In genomic region chr9:54068032-54068649, GRCm38 (mm10) we compare ENCODE assay signal across 8 mouse cellular contexts. TPM values are rescaled to one million over a fixed set of nuclear protein-coding genes. Genes with fewer than 3 reads are reported as not detected.
DNase-seq lines count a peak whose midpoint lies in the region; ATAC-seq lines count a peak whose summit lies in the region.

Gene Tnfaip8l3, minus strand, starts transcription at chr9:54068388.

- peaks cover 37% of the 10 kb centered on the region for H3K27me3 ChIP-seq in forebrain, embryonic 12.5 days
- peaks cover 35% of the 10 kb centered on the region for H3K27me3 ChIP-seq in hindbrain, embryonic 12.5 days
- peaks cover 12% of the 10 kb centered on the region; the same call in 1 of the 2 replicates for H3K27me3 ChIP-seq in stomach, embryonic 14.5 days (ENCODE audit: control insufficient read depth, insufficient read depth, low read length)

- H3K4me2 ChIP-seq in forebrain, embryonic 12.5 days: peak within 1 kb of the TSS; percentile 99
- peak within 1 kb of the TSS; percentile 100 for H3K4me2 ChIP-seq in hindbrain, embryonic 12.5 days (replicated peaks)
- H3K4me2 ChIP-seq in stomach, embryonic 14.5 days (replicated peaks; ENCODE audit: low read depth, low read length): peak within 1 kb of the TSS; percentile 96

- peak within 1 kb of the TSS; percentile 57 for H3K4me3 ChIP-seq in forebrain, embryonic 12.5 days (replicated peaks)
- peak within 1 kb of the TSS; percentile 60 for H3K4me3 ChIP-seq in hindbrain, embryonic 12.5 days
- peak within 1 kb of the TSS; percentile 37 for H3K4me3 ChIP-seq in macrophage (ENCODE audit: inconsistent target)
- H3K4me3 ChIP-seq in stomach, embryonic 14.5 days (ENCODE audit: low read depth, low read length): peak within 1 kb of the TSS; percentile 47

- H3K9me3 ChIP-seq in forebrain, embryonic 12.5 days: no peaks in the 10 kb centered on the region
- no peaks in the 10 kb centered on the region for H3K9me3 ChIP-seq in hindbrain, embryonic 12.5 days (replicated peaks)
- no peaks in the 10 kb centered on the region for H3K9me3 ChIP-seq in stomach, embryonic 14.5 days (ENCODE audit: control insufficient read depth, low read depth, low read length)

- under 1% methylated on average over 35 of the region's 35 CpGs for WGBS in forebrain, embryonic 12.5 days
- under 1% methylated on average over 33 of the region's 35 CpGs for WGBS in hindbrain, embryonic 12.5 days
- WGBS in macrophage (ENCODE audit: missing documents): 4% methylated on average over 27 of the region's 35 CpGs
- WGBS in stomach, embryonic 14.5 days: 0% methylated on average over 33 of the region's 35 CpGs

- H3K4me1 ChIP-seq in forebrain, embryonic 12.5 days: peaks cover 18% of the 10 kb centered on the region
- peaks cover 15% of the 10 kb centered on the region for H3K4me1 ChIP-seq in hindbrain, embryonic 12.5 days
- H3K4me1 ChIP-seq in stomach, embryonic 14.5 days (ENCODE audit: control insufficient read depth, insufficient read depth, low read length): no peaks in the 10 kb centered on the region; the same call in 1 of the 2 replicates

- no peaks in the 10 kb centered on the region for H3K79me2 ChIP-seq in macrophage (ENCODE audit: inconsistent target)

- peak; percentile 23 to 40 for DNase-seq in urinary bladder, adult 18-20 months (ENCODE audit: low spot score in 2 of 2)
- no peak for DNase-seq in urinary bladder, postnatal 10 days (ENCODE audit: low spot score)
- peak; percentile 39 to 43 for DNase-seq in layer of hippocampus, postnatal 36 days
- DNase-seq in c-Kit-positive CD71-positive TER-119-positive erythroid progenitor cells, embryonic 14.5 days (ENCODE audit: low spot score): no peak

- peak; percentile 83 for ATAC-seq in forebrain, embryonic 12.5 days (ENCODE audit: low FRiP score)
- ATAC-seq in hindbrain, embryonic 12.5 days (ENCODE audit: low FRiP score): peak; percentile 87
- ATAC-seq in stomach, embryonic 14.5 days (ENCODE audit: insufficient number of reproducible peaks, insufficient read depth, low FRiP score, low read depth): peak; percentile 73

- peak within 1 kb of the TSS; percentile 62 for H3K9ac ChIP-seq in forebrain, embryonic 12.5 days
- H3K9ac ChIP-seq in hindbrain, embryonic 12.5 days: peak within 1 kb of the TSS; percentile 71
- H3K9ac ChIP-seq in stomach, embryonic 14.5 days (replicated peaks; ENCODE audit: low read depth, low read length): peak within 1 kb of the TSS; percentile 25; the same call in 1 of the 2 replicates

- H3K36me3 ChIP-seq in forebrain, embryonic 12.5 days (replicated peaks): no peaks in the 10 kb centered on the region
- H3K36me3 ChIP-seq in hindbrain, embryonic 12.5 days: no peaks in the 10 kb centered on the region
- no peaks in the 10 kb centered on the region for H3K36me3 ChIP-seq in macrophage (ENCODE audit: inconsistent target)
- H3K36me3 ChIP-seq in stomach, embryonic 14.5 days (ENCODE audit: control insufficient read depth, insufficient read depth, low read length): no peaks in the 10 kb centered on the region

- no peak within 1 kb of the TSS for H3K27ac ChIP-seq in forebrain, embryonic 12.5 days
- no peak within 1 kb of the TSS for H3K27ac ChIP-seq in hindbrain, embryonic 12.5 days
- H3K27ac ChIP-seq in macrophage: no peak within 1 kb of the TSS
- no peak within 1 kb of the TSS for H3K27ac ChIP-seq in stomach, embryonic 14.5 days (ENCODE audit: low read length)

RNA-seq across cellular contexts. Expression of gene Tnfaip8l3, which starts in this region (rescaled TPM):
- 0.04 and 0.28 TPM in 2 replicates for polyA plus RNA-seq in forebrain, embryonic 12.5 days (2016; fragmentation: Nextera tagmentation; extraction: Ambion mirVana)
- polyA plus RNA-seq in hindbrain, embryonic 12.5 days (2016; fragmentation: Nextera tagmentation; extraction: Ambion mirVana): 0.13 and 0.31 TPM in 2 replicates
- 10 to 100 TPM; 27.2 to 30.2 TPM for total RNA-seq in layer of hippocampus, postnatal 36 days (2021)
- total RNA-seq in macrophage (2018; cell fraction: chromatin; rRNA removed): under 1 TPM in 1 of 26 experiments, not detected in 25; 0.19 TPM
- total RNA-seq in macrophage (2018; cell fraction: cytosol; rRNA removed): under 1 TPM in 21 of 26 experiments, not detected in 5; 0.03 to 0.19 (median 0.05) TPM
- total RNA-seq in macrophage (2018; cell fraction: nucleus; rRNA removed): under 1 TPM in 9 of 26 experiments, not detected in 17; 0.06 to 0.41 (median 0.15) TPM
- polyA plus RNA-seq in macrophage (2018): 0.05 TPM in 1 of 3 replicates, not detected in the others
- polyA plus RNA-seq in stomach, embryonic 14.5 days (2014; fragmentation: Nextera tagmentation; extraction: Ambion mirVana): 0.07 TPM in 1 of 2 replicates, not detected in the other

Comparison
In these comparisons a context has a peak if more than half of its experiments do, and no peak if none do; other contexts are left out.
1. DNase-seq: peak in urinary bladder, adult 18-20 months (2 of 2) and layer of hippocampus, postnatal 36 days (2 of 2); none in urinary bladder, postnatal 10 days (single experiment) and c-Kit-positive CD71-positive TER-119-positive erythroid progenitor cells, embryonic 14.5 days (single experiment).
2. Peak in ATAC-seq, H3K4me3 ChIP-seq, H3K9ac ChIP-seq and H3K4me2 ChIP-seq in forebrain, embryonic 12.5 days; RNA of the gene not detected or under 1 TPM.
3. Peak in ATAC-seq, H3K4me3 ChIP-seq, H3K9ac ChIP-seq and H3K4me2 ChIP-seq in hindbrain, embryonic 12.5 days; RNA of the gene not detected or under 1 TPM.
4. Peak in ATAC-seq, H3K4me3 ChIP-seq, H3K9ac ChIP-seq and H3K4me2 ChIP-seq in stomach, embryonic 14.5 days; RNA of the gene not detected or under 1 TPM.
5. Peak in every context shown above with its lines, with median percentiles within 50 percentile points of each other: ATAC-seq, H3K4me2 ChIP-seq, H3K4me3 ChIP-seq and H3K9ac ChIP-seq.